Mouse (Mus musculus) cerebellum, postnatal 25 days (tissue): ENCODE data around the gene 1110051M20Rik.

Source experiments
- DNase-seq, 2 experiments: peaks; one replicate each; pipeline ENCODE4 v3.0.0; 2021; ENCODE audit warnings: mixed read lengths in 2 of 2

Gene 1110051M20Rik

DNA sequence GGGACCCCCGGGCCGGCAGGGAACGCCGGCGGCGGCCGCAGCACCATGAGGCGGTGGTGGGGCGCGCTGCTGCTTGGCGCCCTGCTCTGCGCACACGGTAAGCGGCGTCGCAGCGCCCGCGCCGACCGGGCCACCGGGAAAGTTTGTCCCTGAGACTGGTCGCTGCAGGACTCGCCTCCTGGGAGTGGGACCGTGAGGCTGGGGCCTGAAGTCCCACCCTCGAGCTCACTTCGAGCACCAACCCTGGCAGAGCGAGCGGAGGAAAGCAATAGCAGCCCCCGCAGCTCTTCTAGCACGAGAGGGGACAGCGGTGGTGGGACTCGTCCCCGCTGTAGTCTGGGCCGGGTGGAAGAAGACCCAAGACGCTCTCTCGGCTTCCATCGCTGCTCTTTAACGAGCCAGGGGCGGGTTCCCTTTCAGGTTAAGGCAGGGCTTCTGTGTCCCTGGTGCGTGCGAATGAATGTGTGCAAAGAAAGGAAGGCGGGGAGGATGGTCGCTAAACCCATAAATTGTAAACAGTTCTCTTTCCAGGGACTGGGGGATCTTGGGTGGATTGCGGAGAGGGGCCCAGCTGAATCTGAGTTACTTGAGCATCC, 13.2 kb upstream of the 1110051M20Rik start:
- peak in 1 of 2 experiments; percentile 38 for DNase-seq

DNA sequence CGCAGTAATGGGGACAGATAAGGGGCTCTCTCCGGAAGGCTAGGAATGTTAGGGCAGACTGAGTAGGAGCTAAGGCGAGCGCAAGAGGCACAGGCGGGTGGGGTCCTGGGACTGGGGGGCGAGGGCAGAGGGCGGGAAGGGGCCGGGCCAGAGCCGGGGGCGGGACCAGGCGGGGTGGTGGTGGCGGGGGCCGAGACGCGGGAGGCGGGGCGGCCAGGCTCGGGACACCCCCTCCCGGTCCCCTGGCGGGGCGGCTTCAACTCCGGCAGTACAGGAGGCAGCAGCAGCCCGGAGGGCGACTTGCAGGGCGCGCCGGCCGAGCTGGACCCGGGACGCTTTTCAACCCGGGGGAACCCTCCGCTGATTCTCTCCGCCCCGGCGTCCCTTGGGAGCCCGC, 12.8 kb upstream of the 1110051M20Rik start, which contains the start of gene Lrp4:
TSS of gene Lrp4 (plus strand) at position 253 of the 397 bp plus-strand sequence.
- DNase-seq: peak in 1 of 2 experiments; percentile 56

DNA sequence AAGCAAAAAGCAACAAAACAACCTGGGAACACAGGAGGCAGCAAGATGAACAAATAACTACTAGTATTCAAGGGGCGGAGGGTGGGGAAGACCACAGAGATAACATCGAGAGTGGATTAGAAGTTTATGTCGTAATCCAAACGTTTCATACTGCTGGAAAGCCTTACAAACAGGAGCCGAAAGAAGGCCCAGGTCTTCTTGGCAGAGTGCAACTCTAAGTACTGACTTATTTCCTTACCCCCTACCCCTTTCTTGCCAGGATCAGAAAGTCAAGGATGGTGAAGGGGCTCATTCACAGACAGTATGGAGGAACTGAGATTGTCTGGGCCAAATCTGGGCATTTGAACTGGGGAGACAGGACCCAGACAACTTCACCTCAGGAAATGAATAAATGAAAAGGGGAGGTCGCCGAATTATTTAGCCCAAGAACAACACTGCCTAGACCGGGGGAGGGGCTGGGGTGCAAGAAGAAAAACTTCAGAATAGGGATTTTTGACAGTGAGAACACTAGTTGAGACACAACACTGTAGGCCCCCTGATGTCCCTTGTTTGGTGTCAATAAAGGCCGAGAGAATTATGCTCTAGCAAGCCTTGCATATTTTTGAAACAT, 12.1 kb upstream of the 1110051M20Rik start:
- no peak for DNase-seq

DNA sequence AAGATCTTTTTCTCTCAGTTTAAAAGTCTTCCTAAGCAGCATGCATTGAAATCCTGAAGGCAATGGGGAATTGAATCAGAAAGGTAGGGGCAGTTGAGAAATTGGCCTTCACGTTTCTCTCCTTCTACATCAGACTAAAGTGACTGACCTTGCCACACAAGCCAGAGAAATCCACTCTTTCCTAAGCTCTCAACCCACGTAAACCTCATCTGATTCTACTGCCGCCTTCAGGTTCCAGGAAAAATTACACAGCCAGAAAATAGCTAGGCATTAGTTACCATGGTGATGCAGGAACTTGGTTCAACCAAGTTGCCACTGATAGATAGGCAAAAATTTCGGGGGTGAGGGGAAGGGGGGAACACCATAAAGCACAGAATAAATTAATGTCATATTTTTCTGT, 11.3 kb upstream of the 1110051M20Rik start:
- DNase-seq: peak in 1 of 2 experiments; percentile 62

DNA sequence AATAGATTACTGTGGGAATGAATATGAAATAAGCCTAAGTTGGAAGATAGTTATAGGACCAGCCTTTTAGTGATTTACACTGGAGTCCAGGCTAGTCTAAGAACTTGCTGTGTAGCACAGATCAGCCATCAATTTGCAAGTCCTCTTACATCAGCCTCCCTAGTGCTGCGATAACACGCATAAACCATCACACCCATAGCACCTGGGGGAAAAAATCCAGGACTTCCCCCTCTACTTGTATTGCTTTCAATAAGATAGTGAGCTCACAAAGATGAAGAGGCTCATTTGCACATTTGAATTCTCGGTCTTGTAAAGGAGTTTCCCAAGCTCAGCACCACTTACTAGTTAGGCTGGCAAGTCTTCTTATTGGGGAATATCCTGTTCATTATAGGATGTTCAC, 9.9 kb upstream of the 1110051M20Rik start:
- DNase-seq: no peak

DNA sequence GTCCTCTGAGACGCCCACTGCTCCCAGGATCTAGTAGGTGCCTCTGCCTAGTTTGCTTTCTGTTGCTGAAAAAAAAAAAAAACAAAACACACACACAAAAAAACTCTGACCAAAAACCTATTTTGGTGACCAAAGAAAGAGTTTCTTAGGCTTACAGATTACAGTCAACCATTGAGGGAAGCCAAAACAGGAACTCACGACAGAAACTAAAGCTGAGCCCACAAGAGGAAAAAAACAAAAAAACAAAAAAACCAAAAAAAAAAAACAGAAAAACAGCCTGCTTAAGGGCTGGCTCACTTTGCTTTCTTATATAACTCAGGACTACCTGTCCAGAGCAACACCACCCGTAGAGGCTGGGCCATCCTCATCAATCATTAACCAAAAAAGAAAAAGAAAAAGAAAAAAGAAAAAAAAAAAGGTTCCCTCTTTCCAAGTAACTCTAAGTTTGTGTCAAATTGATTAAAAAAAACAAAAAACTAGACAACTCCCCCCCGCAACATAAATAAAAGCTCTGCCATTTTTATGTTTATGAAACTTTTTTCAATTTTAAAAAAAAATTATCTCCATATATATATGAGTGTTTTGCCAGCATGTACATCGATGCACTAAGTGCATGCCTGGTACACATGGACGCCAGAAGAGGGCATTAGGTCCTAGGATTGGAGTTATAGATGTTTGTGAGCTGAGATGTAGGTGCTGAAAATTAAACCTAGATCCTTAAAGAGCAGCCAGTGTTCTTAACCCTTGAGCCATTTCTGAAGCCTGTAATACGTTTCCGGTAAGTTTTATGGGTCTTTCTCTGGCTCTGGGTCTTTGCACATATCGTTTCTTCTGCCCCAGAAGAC, 8.9 kb upstream of the 1110051M20Rik start:
- no peak for DNase-seq

DNA sequence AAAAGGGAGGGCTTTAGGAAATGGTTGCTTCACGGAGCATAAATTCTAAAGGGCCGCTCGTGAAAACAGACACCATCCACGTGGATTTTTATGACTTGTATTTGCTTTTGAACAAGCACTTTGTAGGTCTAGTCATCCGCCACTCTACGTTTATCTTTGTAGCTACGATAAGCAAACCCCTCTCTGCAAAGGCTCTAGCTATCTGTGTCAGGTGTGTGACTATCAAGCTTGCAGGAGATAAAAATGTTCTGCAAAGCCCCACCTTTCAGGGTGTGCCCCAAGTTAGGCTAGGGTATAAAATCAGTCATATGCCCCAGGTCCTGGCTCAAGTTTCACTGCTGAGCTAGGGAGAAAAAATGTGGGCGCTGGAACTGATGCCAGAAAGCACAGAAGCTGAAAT, 8.2 kb upstream of the 1110051M20Rik start:
- DNase-seq: no peak

DNA sequence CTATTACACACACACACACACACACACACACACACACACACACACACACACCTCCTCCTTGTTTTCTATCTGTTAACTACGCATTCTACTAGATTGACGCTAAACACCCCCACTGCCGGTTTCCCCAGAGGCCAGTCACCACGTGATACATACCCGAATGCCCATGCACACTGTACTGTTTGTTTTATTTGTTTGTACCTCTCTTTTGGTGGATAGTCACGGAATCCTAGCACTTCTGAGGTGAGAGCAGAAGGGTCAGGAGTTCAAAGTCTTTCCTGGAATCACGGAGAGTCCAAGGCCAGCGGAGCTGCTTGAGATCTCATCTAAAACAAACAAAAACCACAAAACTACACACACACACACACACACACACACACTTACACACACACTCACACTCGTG, 5.8 kb upstream of the 1110051M20Rik start:
- DNase-seq: no peak

DNA sequence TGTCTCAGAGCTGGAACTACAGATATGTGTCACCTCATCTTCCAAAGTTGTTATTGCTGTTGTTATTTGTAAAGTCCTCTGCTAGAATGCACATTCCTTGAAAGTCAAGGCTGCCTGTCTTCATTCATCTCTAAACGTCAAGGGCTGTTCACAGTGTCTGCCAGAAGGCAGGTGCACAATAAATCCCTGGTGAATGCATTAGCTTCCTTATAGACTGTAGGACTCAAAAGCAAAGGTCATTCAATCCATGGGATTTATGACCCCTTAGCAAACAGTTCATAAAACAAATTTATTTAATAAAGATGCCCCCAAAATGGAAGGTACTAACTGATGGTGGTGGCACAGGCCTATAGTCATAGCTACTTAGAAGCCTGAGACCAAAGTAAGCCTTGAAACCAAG, 5.2 kb upstream of the 1110051M20Rik start:
- no peak for DNase-seq

DNA sequence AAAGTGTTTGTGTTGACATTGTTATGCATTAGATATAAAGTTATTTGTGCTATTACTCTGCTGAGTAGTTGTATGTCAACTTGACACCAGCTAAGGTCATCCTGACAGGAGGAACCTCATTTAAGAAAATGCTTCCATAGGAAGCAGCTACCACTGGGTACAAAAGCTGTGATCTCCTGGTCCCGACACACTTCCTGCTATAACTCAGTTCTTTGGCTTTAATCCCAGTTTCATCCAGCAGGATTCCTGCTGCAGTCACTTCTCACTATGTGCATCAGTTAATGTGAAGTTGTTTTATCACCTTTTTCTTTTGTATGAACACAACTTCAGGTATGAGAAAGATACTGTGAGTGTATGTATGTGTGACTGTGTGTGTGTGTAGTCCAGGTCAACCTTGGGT, 2.3 kb downstream of the 1110051M20Rik start:
- DNase-seq: no peak

DNA sequence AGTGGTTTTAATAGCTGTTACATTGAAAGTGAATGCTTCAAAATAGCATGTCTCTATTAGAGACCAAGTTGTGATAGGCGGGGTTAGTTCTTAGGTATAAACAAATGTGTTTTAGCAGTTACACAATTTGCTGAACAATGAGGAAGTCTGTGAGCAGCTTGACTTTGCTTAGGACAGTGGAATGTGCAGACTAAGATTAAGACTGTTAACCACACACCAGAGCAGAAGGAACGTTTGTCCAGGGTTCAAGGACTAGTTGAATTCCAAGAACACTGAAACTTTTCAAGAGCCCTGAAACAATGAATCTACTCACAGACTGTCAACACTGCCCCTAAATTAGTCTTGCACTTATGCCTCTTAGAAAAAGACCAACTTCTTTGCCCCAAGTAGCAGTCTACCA, 2.8 kb downstream of the 1110051M20Rik start:
- no peak for DNase-seq

DNA sequence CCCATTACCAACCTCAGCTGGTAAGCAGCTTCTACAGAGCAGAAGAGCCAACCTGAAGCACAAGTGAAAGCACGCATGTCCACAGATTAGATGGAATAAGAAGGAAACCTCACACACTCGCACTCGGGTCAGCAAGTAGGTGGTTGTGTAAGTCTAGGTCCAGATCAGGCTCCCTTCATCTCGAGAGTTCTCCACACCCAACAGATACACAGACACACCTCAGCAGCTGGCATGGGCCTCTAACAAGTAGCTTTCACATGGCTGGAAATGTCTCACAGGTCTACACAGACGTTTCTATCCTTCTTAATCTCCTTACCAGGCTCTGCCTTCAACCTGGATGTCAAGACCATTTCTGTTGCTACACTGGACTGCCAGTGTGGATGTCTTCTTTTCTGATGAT, 3.8 kb downstream of the 1110051M20Rik start:
- DNase-seq: no peak

DNA sequence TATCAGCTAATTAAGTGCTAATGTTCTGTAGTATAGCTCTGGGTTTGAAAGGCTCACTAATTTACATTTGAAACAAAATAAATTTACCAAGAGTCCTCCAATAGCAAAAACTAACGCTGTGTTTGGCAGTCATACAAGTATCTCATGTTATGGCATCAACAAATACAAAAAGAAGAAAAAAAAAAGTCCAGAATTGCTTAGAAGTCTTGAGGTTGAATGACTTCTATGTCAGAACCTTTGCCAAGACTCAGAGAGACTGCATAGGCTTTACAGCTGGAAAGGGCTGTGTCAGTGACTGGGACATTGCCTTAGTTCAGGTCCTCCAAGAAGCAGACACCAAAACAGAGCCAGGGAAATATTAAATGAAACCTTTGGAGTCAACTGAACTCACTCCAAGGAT, 4.6 kb downstream of the 1110051M20Rik start:
- DNase-seq: no peak

DNA sequence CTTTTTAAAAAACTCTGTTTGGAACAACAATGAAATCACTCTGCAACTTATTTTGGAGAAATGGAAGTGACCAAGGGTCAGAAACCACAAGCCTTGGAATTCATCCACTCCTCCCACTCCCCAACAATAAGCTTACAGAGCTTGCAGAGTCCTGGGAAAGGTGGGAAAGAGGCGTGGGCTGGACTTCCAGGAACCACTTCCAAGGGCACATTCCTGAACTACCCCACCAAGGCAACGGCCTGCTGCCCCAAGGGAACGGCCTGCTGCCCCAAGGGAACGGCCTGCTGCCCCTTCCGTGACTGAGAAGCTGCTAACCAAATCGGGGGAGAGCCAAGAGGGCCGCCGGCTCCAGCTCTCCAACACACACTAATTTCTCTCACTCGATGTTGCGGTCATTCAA, 5.2 kb downstream of the 1110051M20Rik start:
- DNase-seq: no peak

DNA sequence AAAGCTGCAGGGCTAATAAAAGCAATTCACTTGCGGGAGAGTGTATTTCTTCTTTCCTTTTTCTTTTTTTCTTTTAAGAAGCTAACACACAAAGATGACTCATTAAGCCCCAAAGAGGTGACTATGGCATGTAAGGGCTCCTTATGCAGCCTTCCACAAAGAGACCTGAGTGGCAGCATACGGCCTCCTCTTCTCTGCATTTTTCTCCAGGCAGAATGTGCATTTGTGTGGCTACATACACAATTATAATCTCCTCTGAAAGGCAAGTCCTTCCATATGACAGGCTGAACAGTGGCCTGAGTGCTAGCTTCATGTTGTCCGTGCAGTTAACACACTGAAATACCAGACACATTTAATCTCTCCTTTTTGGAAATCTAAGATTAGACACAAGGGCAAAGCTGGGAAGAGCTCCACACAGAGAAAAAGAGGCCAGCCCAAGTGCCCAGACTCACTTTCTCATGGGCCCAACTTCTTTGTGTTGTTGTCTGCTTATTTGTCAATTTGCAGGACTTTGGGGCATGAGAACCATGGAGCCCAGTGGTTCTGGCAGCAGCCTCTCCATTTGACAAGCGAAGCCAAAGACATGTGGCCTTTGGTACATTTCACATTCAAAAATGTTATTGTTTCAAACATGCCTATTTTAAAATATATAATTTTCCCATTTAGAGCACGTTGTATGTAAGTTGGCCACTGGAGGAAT, 7.2 kb downstream of the 1110051M20Rik start:
- no peak for DNase-seq

DNA sequence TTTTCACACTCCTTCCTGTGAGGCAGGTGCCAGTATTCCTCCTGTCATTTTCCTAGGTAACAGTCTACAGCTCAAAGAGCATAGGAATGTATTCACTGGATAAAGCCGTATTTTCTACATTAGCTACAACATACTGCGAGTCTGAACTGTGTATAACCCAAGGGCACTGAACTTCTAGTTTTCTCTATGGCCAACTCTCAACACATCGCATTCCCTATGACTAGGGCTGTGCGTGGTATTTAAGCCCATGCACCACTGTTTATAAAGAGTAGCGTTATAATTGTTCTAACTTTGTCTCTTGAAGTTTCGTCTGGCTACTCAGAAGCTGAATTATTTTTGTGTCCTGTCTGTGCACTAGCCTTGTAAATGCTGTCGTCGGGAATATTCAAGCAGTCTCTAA, 7.8 kb downstream of the 1110051M20Rik start:
- no peak for DNase-seq

DNA sequence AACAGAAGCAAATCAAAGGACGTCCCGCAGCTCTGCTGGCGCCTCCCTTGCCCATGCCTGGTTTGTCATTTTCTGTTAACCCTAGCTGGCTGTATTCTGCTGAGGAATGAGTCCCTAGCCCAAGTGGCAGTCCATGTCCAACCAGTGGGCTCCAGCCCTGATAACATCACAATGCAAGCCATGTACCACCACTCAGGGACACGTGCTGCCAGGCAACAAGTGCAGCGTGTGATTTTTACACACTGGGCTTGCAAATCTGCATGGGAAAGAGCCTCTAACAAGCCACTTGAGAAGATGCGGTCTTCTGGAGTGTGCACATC, 13.9 kb downstream of the 1110051M20Rik start:
- peak; percentile 39 to 48 for DNase-seq

DNA sequence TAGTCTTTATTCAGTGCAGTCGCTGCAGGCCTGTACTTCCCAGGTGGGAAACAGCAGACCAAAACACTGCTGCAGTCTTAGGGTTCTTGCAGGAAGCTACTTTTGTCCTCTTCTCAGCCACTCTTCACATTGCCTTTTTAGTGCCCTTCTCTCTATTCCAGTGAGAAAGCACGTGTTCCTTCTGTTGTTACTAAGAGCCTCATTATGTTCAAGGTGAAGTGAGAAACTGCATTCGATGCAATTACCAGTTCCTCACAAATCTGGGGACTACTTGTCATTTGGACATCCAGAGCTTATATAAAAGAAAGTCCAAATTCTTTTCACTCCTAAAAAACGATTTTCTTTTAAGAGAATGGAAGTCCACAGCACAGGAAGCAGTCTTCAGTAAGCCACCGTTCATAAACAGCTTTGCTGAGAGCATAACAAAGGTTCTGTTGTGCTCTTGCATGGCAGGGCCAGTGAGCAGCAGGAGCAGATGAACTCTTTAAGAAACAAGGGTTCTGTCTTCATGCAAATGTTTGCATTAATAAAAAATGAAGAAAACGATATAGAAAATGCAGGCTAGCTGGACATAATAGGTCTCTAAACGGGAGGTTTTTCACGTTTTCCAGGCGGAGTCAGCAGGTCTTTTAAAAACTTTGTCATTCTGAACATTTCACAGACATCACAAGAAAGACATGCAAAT, 14.4 kb downstream of the 1110051M20Rik start:
- no peak for DNase-seq

DNA sequence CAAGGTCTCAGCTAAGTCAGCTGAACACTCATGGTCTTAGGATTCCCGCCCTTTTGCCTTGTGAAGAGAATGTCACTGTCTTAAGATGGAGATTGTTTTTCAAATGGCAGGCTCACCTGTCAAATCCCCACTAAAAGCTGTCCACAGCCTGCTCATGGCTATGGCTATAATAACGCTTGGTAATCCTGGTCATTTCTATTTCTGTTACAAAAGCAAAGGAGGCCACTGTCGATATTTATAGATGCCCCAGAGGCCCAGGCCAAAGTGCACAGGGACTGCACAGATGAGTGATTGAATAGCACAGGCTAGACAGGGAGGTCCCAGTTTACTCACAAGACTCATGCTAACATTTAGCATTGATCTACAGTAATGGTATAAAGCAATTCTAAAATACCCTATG, 15.4 kb downstream of the 1110051M20Rik start:
- no peak for DNase-seq

DNA sequence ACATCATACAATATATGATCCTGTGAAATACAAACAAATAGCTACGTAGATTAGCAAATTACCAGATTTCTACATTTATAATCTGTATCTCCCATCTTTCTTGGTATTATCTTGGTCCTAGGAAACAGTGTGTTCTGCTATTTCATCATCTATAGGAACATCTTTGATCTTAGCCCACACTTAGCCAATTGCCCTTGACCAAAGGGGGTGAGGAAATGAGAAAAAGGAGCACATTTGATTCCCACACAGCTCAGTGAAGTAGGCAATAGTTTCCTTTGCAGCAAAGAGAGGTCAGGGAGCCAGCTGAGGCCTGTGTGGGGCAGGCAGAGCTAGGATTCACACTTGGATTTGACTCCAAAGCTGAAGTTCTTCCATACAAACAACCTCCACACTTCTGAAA, 18.2 kb downstream of the 1110051M20Rik start:
- DNase-seq: no peak

DNA sequence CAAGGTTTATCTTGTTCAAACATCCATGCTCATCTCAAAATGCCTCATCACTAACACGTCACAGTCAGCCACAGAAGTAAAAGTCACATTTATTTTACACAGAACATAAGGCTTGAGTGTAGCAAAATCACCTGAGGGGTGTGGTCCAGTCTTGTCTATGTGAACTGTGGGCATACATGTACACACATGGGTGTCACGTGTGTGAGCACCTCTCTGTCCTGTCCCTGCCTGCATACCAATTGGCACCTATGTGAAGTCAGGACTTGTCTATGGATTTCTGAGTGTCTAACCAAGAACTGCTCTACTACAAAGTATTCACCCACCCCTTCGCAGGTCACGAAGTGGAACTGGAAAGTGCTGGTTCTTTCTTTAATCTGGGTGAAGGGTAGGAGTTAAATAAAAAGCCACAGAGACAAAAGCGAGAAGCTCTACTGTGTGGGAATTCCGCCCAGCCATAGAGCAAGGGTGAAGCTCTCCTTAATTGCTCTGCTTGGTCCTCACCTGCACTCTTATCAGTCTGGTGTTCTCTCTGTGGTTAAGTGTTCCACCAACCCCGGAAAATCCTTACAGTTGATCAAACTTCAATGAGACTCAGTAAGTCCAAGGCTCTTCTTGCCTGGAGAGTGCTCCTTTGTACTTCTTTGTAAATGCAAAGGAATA, 20.3 kb downstream of the 1110051M20Rik start:
- DNase-seq: no peak

DNA sequence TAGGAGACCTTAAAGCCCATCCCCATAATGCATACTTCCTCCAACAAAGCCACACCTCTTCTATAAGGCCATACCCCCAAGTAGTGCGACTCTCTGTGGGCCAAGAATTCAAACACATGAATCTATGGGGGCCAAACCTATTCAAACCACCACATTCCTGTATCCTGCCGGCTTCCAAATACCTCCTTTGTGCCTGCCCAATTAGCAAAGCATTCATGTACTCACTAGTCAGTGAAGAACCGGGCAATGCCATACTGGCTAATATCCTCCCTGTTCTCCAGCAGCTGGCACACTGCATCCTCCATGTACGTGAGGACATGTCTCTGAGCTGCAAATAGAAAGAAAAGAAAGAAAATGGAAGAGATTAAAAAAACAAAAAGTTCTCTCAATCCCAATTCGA, 22.9 kb downstream of the 1110051M20Rik start:
- DNase-seq: no peak
